Mouse (Mus musculus) frontal cortex, postnatal 36 days (tissue): ENCODE measurements at regions not wholly inside any gene's neighbourhood (a gene's known extent, or its start where the extent isn't known, plus 50 kb on each side); places are given as distances from the start of the nearest gene placed in this dataset.
"Not testable (repeated sequence)": the region's sequence is repeated elsewhere in the genome, so short reads cannot be mapped to it uniquely, and the experiment has no call there.

Source experiments
- DNase-seq, 2 experiments: peaks; one replicate each; pipeline ENCODE4 v3.0.0; 2022; ENCODE audit warnings: low spot score in 2 of 2

GRCm38 (mm10) chr13:7233399-7233798 is 584.8 kb upstream of the Pfkp start:
- no peak for DNase-seq

DNA sequence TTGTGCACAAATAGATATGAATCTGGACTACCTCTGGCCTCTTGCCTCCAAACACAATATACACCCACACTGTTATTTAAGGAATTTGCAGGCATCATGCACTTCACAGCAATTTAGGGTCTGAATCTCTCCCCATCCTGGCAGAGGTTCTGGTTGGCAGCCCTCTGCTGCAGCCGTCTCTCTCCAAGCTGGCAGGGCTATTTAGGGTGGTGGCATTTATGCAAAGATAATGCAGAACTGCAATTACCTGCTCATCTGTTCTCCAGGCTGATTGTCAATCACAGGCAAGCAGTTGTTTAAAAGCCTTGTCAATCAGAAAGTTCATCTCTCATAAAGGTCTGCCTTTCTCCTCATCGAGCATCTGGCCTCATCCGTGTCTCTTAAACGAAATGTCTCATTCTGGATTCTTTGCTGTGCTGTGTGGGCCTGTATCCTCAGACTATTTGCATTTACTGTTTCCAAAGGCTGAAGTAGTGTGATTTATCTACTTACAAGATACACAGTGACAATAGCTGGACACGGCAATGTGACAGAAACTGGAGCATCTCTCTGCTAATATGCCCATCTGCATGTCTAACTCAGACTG is 558.1 kb upstream of the Pfkp start:
- peak in 1 of 2 experiments; percentile 13 for DNase-seq

GRCm38 (mm10) chr13:7195990-7196389 is 547.4 kb upstream of the Pfkp start:
- DNase-seq: no peak

- no peak for DNase-seq
Observed at GRCm38 (mm10) chr13:7182216-7182751, 533.7 kb upstream of the Pfkp start.

- no peak for DNase-seq
Observed at GRCm38 (mm10) chr13:7175561-7176160, 527.1 kb upstream of the Pfkp start.

- DNase-seq: not testable (repeated sequence)
Observed at GRCm38 (mm10) chr13:7170035-7170434, 521.5 kb upstream of the Pfkp start.

- no peak for DNase-seq
Observed at GRCm38 (mm10) chr13:7146337-7146736, 497.8 kb upstream of the Pfkp start.

- DNase-seq: no peak
Observed at GRCm38 (mm10) chr13:7110572-7110971, 462.0 kb upstream of the Pfkp start.

DNA sequence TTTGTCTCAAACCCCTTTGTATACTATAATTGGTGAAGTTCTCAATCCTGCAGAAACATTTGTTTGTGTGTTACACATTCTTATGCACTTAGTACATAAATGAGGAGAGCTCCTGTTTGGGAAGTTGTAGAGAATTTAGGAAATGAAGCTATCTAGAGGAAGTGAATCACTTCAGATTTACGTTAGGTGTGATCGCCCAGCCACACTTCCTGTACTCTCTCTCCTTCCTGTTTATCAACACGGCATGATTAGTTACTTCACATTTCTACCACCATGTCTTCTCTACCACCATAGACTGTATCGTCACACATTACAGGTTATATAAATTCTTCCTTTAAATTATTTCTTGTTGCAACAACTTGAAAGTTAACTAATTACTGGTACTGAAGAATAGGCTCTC is 454.7 kb upstream of the Pfkp start:
- no peak for DNase-seq

DNA sequence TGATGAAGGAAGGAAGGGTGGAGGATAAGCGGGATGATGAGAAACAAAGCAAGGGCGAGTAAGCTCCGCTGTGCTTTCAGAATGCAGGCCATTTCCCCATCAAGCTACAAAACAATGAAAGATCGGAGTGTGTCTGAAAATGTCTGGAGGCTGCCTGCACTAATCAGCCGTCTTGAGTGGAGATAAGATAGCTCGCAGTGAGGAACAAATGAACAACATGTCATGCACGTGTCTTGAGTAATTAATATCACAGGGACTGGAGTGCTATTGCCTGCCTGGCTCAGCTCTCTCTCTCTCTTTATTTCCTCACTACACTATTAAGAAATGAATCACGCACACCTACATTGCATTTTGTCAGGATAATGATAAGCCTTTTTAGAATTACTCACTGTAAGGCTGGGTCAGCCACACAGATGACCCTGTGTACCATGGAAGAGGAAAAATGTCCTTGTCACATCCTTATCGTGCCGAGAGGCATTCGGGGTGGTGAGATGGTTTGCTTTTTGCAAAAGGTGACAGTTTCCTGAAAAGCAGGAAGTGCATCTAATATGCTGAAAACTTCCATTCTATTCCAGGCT is 444.6 kb upstream of the Pfkp start:
- DNase-seq: no peak

DNA sequence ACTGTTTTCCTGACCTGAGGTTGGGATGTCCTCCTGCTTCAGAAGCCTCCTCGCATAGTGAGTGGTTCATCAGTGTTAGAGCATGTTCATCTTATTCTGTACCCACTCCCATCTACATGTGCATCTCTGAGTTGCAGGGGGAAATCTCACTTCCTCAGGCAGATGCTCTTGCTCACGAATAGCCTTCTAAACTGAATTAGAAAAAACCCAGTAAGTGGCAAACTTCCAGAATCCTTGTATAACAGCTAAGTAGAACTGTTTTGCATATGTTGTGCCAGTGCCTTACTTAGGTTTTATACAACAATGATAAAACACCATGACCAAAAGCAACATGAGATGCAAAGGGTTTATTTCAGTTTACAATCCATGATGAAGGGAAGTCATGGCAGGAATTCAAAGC is 442.3 kb upstream of the Pfkp start:
- DNase-seq: peak; percentile 5 to 26

GRCm38 (mm10) chr13:7066211-7066610 is 417.6 kb upstream of the Pfkp start:
- no peak for DNase-seq

- DNase-seq: no peak
Observed at GRCm38 (mm10) chr13:7063717-7064116, 415.1 kb upstream of the Pfkp start.

DNA sequence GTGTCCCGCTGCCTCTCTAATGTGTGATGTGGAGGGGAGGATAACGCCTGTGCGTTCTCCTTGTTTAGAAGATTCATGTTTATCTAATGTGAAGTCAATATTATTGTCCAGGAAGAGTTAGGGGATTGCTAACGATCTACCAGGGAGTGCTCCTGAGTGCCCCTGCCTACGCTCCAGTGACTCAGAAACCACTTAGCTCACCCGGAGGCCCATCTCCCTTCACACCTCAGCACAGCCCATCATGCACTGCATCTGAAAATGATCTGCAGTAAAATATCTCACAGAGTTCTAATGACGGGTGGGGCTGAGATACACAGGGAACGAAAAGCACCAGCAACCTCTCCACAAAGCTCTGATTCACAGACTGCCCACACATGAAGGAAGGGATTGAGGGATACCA is 409.0 kb upstream of the Pfkp start:
- DNase-seq: peak; percentile 12
